Mouse (Mus musculus) cerebellum, postnatal 4 days (tissue): ENCODE data around the gene Med12l.
A peak's percentile ranks its signal among the peaks of the same experiment; 100 is the strongest.
"Not testable (repeated sequence)": the region's sequence is repeated elsewhere in the genome, so short reads cannot be mapped to it uniquely, and the experiment has no call there.

ENCODE experiments used
- DNase-seq, 2 experiments: peaks; one replicate each; pipeline ENCODE4 v3.0.0; 2022; ENCODE audit warnings: low spot score in 2 of 2, mixed read lengths in 1 of 2

The Med12l gene

DNA sequence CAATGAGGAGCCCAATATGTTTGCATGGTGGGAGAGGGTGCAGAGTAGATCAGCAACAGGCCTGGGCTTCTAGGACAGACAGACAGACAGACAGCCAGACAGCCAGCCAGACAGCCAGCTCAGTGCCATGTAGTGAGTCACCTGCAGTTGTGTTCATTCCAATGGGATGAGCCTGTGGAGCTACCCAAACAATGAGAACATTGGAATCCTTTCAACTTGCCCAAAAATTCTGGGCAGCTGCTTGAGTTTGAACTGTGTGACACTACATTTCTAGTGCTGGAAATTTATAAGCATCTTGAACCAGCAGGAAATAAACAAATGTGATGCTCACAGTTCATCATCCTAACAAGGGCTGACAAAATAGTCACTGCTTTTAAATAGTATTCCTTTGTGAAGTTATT is 134.0 kb downstream of the Med12l start:
- DNase-seq: no peak

DNA sequence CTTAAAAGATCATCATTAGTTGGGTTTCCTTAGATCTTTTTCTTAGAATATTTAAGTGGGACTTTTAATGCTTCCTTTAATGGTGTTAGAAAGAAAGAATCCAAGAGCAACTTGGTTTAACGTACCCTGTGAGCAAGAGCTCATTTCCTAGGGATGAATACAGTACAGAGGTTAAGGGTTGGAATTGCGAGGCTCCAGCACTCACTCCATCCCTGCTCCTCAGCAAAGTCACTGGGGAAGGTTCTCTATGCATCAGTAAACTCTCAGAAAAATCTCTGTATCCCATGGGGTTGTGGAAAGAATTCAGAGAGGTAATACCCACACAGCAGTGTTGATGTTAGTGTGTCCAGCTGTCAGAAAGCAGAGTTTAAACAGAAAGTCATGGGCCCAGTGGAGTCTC is 134.5 kb downstream of the Med12l start:
- DNase-seq: no peak

DNA sequence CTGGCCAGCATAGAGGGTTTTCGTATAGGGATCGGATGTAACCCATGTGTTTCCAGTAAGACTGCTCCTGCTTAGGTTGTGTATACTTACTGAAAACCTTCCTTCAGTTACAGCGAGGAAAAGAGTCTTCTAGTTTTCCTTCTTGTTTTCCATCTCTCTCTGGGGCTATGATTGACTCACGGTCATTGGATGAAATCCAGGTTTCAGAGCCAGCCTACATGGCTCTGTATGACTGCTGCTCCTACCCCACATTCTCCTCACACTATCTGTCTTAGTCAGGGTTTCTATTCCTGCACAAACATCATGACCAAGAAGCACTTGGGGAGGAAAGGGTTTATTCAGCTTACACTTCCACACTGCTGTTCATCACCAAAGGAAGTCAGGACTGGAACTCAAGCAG is 135.3 kb downstream of the Med12l start:
- DNase-seq: not testable (repeated sequence)

DNA sequence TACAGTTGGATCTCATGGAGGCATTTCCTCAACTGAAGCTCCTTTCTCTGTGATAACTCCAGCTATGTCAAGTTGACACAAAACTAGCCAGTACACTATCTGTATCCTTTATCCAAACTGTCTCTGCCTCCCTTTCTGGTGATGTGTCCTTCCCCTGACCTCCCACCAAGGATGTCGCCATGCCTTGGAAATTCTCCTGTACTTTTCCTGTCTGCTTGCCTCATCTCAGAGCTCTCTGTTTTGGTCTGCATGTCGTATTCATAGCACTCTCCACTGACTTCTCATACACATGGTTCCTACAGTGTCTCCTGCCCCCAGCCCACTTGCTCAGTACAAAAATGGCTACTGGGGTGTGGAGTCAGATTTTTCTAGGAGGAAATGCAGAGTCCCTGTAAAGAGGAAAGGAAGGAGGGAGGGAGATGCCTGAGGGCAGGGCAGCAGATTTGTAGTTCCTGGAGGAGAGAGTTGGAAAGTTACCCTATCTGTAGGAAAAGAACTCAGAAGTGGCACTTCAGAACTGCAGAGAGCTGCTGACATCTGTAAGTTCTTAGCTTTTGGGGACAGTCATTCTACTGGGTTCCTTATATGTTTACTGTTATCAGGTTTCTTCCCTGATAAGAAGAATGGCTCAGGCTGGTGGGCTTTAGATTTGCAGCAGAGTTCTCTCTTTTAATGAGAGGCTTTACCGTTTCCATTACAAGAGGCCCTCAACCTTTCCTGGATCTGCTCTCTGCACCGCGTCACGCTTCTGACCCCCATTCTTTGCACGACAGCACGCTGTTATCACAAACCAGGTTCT is 136.1 kb downstream of the Med12l start:
- DNase-seq: no peak

DNA sequence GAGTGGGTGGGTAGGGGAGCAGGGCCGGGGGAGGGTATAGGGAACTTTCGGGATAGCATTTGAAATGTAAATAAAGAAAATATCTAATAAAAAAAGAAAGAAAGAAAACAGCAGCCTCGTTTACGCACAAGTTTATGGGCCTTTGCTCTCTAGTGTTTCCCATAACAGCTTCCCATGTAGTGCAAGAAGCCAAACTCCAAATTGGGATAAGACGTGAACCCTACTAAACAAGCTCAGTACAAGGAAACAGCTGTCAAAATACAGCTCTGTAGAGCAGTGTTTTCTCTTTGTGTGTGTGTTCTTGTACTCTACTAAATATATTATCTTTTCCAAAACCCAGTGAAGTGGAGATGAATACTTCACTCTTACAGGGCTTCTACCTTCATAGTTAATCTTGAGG is 139.6 kb downstream of the Med12l start:
- no peak for DNase-seq

DNA sequence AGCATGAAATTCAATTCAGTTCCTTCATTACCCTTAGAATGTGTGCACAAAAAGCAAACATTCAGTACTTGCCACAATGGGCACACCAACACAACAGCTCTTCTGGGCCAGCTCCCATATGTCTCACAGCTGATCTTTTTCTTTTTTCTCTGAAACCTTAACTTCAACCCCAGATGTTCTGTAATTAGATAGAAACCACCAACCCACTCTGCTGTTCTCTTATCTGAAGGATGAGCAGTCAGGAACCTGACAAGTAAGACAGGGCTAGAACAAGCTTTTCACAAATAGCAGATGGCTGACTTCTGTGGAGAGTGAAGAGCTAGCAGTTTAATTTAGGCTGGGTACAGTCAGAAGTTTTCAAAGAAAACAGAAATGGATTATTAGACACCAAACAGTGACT is 144.0 kb downstream of the Med12l start:
- DNase-seq: no peak

DNA sequence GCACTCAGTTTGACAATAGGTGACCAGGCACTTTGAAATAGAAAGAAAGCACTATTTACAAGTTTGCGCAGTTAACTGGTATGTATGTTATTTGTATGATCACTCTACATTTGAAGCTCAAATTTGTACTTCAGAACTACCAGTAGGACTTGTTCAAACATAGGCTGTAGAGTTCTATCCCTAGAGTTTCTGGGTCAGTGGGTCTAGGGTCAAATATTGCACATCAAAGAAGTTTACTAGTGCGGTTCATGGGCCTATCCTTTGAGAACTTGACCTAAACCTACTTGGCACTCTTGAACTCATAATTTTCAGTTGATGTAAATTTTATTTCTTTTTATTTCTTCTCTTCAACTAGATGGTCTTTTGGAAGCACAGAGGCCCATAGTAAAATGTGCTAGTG is 145.0 kb downstream of the Med12l start:
- DNase-seq: no peak

DNA sequence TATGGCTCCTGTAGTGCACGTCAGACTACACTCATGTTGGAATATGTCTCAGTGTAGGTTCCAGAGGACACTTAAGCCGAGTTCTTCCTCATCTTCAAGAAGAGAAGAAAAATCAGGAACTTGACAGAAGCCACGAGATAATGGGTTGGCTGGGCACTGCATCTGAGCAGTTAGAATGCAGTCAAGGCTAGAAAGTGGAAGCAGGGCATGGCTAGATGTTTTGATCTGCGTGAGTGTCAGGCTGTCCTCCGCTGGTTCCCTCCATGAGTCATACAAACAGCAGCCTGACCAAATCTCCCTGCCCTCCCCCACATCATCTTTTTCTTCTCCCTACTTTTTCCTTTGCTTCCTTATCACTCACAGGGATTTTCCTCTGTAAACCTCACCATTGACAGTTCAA is 147.8 kb downstream of the Med12l start, which contains the start of gene P2ry14:
Gene P2ry14, minus strand, starts transcription at position 195 of the 400 bp plus-strand sequence.
- no peak for DNase-seq

DNA sequence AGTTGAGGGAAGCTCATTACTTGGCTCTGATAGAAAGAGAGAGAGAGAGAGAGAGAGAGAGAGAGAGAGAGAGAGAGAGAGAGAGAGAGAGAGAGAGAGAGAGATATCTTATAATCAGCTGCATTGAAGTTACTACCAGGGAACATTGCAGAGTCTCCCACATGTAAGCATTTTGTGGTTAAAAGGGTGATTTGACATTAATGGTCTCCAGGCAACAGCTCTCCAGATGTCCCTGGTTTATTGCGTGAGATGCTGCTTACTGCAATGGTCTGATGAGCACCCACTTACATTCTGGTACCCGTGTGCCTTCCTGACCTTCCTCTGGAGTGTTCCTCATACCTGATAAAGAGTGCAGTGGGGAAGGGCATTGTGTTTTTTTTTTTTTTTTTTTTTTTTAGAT is 149.3 kb downstream of the Med12l start:
- DNase-seq: no peak

DNA sequence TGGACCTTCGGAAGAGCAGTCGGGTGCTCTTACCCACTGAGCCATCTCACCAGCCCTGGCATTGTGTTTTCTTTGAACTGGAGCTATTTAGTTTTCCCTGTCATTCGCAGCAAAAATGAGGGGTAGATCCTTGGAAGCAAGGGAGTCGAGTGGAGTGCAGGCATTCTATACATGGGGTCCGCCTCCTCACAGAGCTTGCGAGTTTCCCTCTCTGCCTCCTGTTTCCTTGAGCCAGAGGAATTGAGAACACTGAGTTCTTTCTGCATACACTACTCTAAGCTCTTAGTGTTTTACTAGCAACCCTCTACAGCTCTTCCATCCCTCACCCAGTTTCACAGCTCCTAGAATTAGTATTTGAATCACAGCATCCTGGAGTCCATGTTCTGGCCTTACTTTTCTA is 149.8 kb downstream of the Med12l start:
- no peak for DNase-seq

DNA sequence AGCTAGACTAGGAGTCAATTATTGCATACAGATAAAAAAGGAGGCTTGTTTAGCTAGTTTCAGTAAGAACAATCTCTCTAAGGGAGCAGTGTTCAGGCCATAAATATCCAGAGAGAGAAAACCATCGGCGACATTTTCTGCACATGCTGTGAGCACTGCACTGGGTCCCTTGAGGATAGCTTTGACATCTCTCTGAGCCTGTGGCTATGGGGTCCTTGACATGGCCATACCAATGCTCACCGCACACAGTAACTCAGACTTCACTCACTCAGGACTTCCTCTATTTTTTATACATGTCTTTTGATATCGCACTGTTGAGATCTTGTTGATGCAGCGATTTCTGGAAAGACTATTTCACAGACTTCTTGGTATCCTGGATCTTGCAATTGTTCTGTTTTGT is 151.4 kb downstream of the Med12l start:
- no peak for DNase-seq

DNA sequence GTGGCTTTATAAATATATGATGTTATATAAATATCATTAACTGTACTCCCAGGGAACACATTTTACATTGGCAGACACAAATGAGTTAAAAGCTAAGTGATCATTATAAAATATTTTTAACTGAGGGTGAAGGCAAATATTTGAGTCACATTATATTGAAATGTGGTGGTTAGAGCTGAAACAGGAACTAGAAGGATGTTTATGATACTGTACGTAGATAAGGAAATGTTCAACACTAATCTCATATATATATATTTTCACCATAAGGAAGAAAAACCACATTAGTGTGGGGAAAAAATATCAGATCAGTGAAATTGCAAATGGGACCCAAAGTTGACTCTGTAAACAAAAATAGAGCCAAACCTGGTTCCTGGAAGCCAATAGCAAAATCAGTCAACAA is 154.8 kb downstream of the Med12l start:
- no peak for DNase-seq

DNA sequence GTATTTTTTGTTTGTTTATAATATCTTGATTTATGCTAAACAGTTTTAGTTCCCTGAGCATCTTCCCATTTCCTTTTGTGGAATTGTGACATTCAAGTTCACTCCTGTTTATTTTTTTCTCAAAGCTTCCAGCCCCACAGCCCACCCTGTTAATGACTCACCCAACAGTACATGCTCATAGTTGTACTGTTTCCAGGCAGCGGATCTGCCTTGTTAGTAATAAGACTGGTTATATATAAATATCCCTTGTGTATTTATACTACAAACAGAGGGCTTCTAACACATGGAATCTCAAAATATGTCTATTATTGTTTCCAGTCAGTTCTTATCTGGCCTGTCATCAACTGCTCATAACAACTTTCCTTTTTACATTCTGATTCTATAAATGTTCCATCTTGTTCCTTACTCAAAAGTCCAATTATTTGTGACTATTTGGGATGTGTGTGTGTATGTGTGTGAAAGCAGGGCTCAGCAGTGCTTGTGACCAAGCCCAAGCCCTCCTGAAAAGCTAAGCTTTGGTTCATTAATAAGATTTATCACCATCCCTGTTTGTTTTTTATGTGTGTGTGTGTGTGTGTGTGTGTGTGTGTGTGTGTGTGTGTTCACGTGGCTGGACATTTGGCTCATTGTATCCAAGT is 161.9 kb downstream of the Med12l start:
- DNase-seq: no peak

DNA sequence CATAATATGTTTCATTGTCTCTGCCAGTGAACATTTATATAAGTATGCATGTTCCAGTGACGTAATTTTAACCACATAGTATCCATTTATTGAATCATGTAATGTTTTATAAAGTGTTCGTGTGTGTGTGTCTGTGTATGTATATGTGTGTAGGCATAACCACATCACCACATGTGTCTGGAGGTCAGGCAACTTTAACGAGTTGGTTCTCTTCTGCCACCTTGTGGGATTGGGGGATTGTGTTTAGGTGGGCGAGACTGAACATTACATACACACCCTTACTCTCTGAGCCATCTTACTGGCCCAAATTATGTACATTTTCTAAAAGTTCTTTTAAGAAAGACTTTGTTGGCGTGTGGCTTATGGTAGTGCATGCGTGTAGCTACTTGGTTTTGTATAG is 162.9 kb downstream of the Med12l start:
- DNase-seq: no peak

DNA sequence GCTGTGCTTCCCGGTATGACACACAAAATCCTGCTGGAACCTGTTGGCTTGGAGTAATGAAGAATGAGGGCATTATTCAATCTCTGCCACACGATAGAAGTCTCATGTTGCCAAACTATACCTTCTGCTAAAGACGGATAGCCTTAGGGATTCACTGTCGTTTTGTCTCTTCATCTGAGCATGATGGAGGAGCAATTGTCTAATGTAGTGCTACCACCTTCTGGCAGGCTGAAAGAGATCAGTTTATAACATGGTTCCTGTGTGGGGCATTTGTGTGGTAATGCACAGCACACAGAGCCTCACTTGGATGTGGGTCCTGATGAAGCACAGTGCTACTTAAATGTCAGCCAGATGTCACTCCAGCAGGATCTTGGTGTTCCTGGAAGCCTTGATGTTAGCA is 163.6 kb downstream of the Med12l start:
- no peak for DNase-seq

DNA sequence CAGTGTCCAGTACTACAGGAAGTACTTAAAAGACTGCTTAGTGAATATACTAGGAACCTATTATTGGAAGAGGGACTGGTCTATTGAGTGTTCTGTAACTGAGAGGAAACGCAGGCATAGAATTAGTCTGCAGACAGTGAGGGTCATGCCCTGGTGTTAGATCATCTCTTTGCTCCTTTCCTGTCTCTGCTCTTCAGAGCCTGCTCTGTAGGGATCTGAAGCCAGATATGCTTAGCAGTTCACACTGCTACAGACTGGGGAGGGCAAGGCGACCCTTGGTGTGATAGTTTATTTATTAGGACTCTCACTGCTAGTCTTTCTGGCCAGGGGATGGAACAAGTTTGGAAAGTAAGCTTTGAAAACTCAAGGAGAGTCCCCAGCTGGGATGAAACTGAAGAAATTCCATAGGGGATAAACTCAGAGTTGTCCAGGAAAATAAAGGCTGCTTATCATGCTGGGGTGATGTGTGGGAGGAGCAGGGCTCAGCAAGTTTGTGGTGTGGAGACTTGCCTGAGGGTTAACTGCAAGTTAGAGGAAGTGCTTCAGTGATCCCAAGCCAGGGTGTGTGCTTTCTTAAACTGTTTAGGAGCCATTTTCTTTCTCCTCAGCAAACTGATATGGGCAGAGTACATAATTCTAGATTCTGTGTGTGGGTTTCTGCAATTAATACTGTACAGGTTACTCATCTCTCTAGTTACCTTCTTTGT is 164.4 kb downstream of the Med12l start:
- DNase-seq: no peak

DNA sequence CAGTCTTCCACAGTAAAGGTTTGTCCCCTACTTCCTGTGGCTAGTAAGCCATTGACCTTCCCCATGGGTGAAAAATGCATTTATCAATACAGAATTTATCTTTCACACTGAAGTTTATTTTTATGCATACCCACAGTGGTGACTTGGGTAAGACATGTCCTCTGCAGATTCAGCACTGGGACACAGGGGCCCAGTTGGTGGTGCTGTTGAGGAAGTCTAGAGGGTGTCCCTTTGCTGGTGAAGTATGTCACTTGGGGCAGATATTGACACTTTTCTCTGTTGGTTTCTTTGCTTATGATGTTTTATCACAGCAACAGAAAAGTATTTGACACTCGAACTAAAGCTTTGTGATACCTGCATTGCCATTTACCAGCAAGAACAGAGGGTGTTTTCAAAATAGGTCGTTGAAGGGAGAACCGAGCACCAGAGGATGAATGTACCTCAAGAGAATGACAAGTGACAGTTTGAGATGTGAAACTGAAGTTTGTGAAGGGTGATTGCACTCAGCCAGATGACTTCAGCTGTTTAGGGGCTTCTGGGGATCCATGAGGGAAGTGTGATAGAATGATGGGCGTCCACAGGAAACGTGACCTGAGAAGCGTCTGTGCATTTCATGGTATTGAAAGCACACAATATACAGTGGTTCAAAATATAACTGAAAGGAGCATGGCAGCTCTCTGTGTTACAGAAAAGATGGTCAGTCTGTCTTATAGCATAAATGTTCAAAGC is 169.0 kb downstream of the Med12l start:
- DNase-seq: no peak

DNA sequence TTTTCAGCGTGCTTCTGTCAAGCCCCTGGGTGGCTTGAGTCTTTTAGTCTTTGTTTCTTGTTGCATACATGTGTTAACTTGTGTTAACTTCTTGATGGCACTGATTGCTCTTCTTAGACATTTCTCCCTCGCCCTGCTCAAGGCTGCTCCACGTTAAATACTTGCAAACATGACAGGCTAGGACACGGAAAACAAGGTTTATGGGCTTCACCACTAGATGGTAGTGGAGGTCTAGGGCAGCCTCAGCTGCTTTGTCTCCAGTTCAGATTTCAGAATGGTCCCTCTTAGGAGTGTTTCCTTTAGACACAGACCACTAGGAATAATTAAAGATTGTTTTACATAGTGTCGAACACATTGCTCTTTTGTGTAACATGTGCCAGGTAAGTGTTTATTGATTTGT is 169.6 kb downstream of the Med12l start:
- DNase-seq: peak in 1 of 2 experiments; percentile 28

DNA sequence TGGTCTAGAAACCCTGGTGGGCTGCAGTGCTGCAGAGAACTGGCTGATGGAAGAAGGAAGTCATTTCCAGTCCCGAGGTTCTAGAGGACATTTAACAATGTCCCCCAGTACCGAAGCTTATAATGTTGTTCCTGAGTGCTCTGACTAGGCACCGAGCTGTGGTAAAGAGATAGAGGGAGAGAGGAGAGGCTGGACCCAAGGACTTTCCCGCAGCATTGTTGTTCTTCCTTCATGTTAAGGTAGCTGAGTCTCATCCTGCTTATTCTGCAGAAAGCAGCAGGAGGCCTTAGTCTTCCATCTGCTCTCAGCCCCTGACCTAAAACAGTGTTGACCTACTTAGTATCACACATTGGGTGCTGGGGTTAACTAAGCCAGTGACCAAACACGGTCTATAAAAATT is 171.2 kb downstream of the Med12l start:
- DNase-seq: no peak

DNA sequence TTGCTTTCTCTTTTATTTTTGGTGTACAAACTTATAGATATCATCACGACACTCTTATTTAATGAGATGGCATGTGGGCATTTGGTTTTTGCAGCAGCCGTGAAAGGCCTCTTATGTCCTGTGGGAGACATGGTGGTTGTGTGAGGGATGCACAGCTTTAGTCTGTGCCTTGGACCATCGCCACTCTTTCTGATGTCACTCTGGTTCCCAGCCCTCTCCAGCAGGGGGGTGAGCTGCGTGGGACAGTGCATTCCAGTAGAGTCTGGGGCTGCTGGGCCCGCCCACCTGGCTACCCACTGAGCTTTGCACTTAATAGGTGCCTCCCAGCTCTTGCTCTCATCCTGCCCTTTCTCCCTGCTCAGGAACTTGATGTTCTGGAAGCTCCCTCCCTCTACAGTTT is 175.5 kb downstream of the Med12l start:
- DNase-seq: no peak

DNA sequence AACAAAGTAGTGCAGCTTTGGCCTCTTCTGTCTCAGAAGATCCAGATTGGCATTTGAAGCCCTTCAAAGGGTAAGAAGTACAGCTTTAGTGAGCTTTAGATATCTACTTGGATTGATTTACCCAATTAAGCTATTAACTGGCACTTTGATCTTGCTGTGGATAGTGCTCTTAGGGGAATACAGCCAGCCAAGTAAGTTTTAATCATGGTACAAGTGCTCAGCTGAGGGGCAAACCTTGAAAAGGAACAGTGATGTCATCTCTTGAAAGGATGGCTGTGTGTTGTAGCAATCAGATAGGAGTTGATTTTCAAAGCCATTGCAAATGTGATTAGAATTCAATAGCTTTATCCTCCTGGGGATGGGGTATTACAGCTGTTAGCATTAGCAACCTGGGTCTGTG is 176.5 kb downstream of the Med12l start:
- no peak for DNase-seq

DNA sequence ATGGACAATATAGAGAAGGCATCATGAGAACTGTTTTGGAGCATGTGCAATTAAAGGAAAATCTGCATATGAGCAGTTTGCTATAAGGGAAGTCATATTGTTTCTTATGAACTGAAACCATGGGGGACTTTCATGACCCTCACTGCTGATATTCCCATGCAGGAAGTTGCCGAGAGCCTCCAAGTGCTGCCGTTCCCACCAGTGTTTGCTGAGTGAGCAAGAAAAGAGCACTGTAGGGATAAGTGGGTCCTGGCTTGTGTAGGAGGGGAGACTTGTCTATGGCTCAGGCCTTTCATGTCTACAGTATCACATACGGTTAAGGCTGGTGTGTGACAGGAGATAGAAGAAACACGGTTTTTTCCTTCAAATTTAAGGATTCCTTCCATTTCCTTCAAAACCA is 180.0 kb downstream of the Med12l start:
- no peak for DNase-seq
